Mouse (Mus musculus) ES-E14 (cell line): Measurements from ENCODE around the gene Cmtm5. TPM values are rescaled to one million over a fixed set of nuclear protein-coding genes. Genes with fewer than 3 reads are reported as not detected.

Source experiments
- DNase-seq: peaks from one replicate; pipeline ENCODE4 v3.0.0-alpha.2; 2013; ENCODE audit warnings: low read depth, low spot score
- H3K27ac ChIP-seq: 2 replicates; pipeline ENCODE4 v1.5.1; 2012; ENCODE audit warnings: low read depth, mild to moderate bottlenecking, low read length, moderate library complexity, mixed read lengths; ENCODE audit not compliant: poor library complexity, insufficient read depth, severe bottlenecking
- H3K36me3 ChIP-seq: 2 replicates; pipeline ENCODE4 v1.6.1; 2012; ENCODE audit warnings: mild to moderate bottlenecking, low read length, moderate library complexity, mixed read lengths; ENCODE audit not compliant: control insufficient read depth, poor library complexity, insufficient read depth, severe bottlenecking
- H3K4me1 ChIP-seq, 2 experiments: fragments of 150-350 bp in 1 of 2; sonication (generic) in 1 of 2; 2 replicates each; pipeline ENCODE4 v1.6.1; 2012; ENCODE audit warnings: low read length in 2 of 2, mild to moderate bottlenecking in 1 of 2, mixed read lengths in 1 of 2; ENCODE audit not compliant: control insufficient read depth in 2 of 2, insufficient read depth in 2 of 2, poor library complexity in 1 of 2
- H3K4me3 ChIP-seq, 2 experiments: fragments of 150-350 bp in 1 of 2; sonication (generic) in 1 of 2; 2 replicates each; pipeline ENCODE4 v1.5.1; 2012; ENCODE audit warnings: low read length in 2 of 2, low read depth in 1 of 2, mild to moderate bottlenecking in 1 of 2, mixed read lengths in 1 of 2; ENCODE audit not compliant: insufficient read depth in 1 of 2, poor library complexity in 1 of 2, severe bottlenecking in 1 of 2
- H3K9ac ChIP-seq: 2 replicates; pipeline ENCODE4 v1.6.1; 2012; ENCODE audit warnings: low read depth, mild to moderate bottlenecking, low read length, mixed read lengths; ENCODE audit not compliant: poor library complexity, insufficient read depth, severe bottlenecking
- H3K9me3 ChIP-seq: fragments of 150-350 bp; sonication (generic); 2 replicates; pipeline ENCODE4 v1.6.1; 2012; ENCODE audit warnings: low read depth, mild to moderate bottlenecking, low read length; ENCODE audit not compliant: control insufficient read depth, insufficient read depth
- CHD2 ChIP-seq: IDR thresholded peaks from 2 replicates; pipeline ENCODE4 v1.6.1; 2014; ENCODE audit warnings: mild to moderate bottlenecking, low read depth, low read length, inconsistent platforms
- HCFC1 ChIP-seq: IDR thresholded peaks from 2 replicates; pipeline ENCODE4 v1.6.1; 2012; ENCODE audit warnings: low read length, inconsistent platforms, borderline replicate concordance; ENCODE audit not compliant: insufficient read depth
- MAFK ChIP-seq: IDR thresholded peaks from 2 replicates; pipeline ENCODE4 v1.6.1; 2014; ENCODE audit warnings: mild to moderate bottlenecking, low read depth, low read length, inconsistent platforms; ENCODE audit not compliant: insufficient read depth
- ZC3H11A ChIP-seq: IDR thresholded peaks from 2 replicates; pipeline ENCODE4 v1.6.1; 2012; ENCODE audit warnings: low read depth, mild to moderate bottlenecking, inconsistent platforms, low read length, borderline replicate concordance
- ZNF384 ChIP-seq: IDR thresholded peaks from 2 replicates; pipeline ENCODE4 v1.6.1; 2012; ENCODE audit warnings: low read depth, low read length, inconsistent platforms
- in situ Hi-C, 2 experiments: fragments of 600-800 bp; cut with MboI; formaldehyde crosslinking; loops; one replicate each; pipeline ENCODE4 v1.15.1; 2025; ENCODE audit warnings: low sequenced_read_pairs in 2 of 2, inconsistent platforms in 1 of 2; ENCODE audit not compliant: unreplicated experiment in 2 of 2
- total RNA-seq: library from RNA; depleted of rRNA; stranded (reverse); fragments of 300-350 nt; gene quantifications from 2 replicates; pipeline ENCODE4 v1.2.3, GENCODE M21; 2012

Gene Cmtm5
- total RNA-seq, 1 experiment: not detected

GRCm38 (mm10) chr14:54924641-54925348, 11.3 kb upstream of the Cmtm5 start:
- DNase-seq: peak; percentile 37
- Histone ChIP-seq H3K4me3 (peak overlapping the region; percentile 81 to 83), H3K36me3 (peaks cover 14% of the 10 kb centered on the region; the same call in 1 of the 2 replicates), H3K27ac (peak overlapping the region; percentile 70), H3K9ac (peak overlapping the region; percentile 90), H3K4me1 (peaks cover 10 to 11% of the 10 kb centered on the region in 2 experiments; a peak in 3 of 4 replicates), H3K9me3 (no peaks in the 10 kb centered on the region)
- in situ Hi-C loops: no loop called here
- no peak for TF ChIP-seq HCFC1

GRCm38 (mm10) chr14:54925349-54926342, 10.4 kb upstream of the Cmtm5 start, which contains the start of gene Efs:
Gene Efs, minus strand, starts transcription at chr14:54926126.
- Histone ChIP-seq H3K9me3 (no peaks in the 10 kb centered on the region), H3K4me3 (peak within 1 kb of the TSS; percentile 81 to 83), H3K27ac (peak within 1 kb of the TSS; percentile 70), H3K9ac (peak within 1 kb of the TSS; percentile 90), H3K4me1 (peaks cover 13 to 18% of the 10 kb centered on the region in 2 experiments; a peak in 3 of 4 replicates), H3K36me3 (peaks cover 6% of the 10 kb centered on the region; the same call in 1 of the 2 replicates)
- peak; percentile 28 for DNase-seq
- TF ChIP-seq CHD2: no peak
- TF ChIP-seq MAFK: no peak
- no peak for TF ChIP-seq ZC3H11A
- TF ChIP-seq HCFC1: no peak
- no peak for TF ChIP-seq ZNF384
- in situ Hi-C loops: no loop called here

- Histone ChIP-seq H3K4me1 (peaks cover 13 to 19% of the 10 kb centered on the region in 2 experiments; a peak in 3 of 4 replicates), H3K27ac (peak overlapping the region; percentile 70), H3K36me3 (peaks cover 6% of the 10 kb centered on the region; the same call in 1 of the 2 replicates), H3K9me3 (no peaks in the 10 kb centered on the region), H3K4me3 (peak overlapping the region; percentile 81 to 83), H3K9ac (peak overlapping the region; percentile 90)
- in situ Hi-C loops: no loop called here
- TF ChIP-seq ZC3H11A (no peak), ZNF384 (no peak), MAFK (no peak), HCFC1 (no peak), CHD2 (peak; percentile 87)
- DNase-seq: peak; percentile 70
Measured at GRCm38 (mm10) chr14:54926401-54927158, 9.5 kb upstream of the Cmtm5 start.

GRCm38 (mm10) chr14:54927296-54927695, 8.8 kb upstream of the Cmtm5 start:
- Histone ChIP-seq H3K9ac (peak overlapping the region; percentile 90; the same call in 1 of the 2 replicates), H3K27ac (peak overlapping the region; percentile 70; the same call in 1 of the 2 replicates), H3K4me3 (peak overlapping the region; percentile 81 to 83), H3K4me1 (peaks cover 13 to 19% of the 10 kb centered on the region in 2 experiments; a peak in 3 of 4 replicates), H3K36me3 (peaks cover 3% of the 10 kb centered on the region; the same call in 1 of the 2 replicates), H3K9me3 (no peaks in the 10 kb centered on the region)
- TF ChIP-seq ZNF384: no peak
- TF ChIP-seq HCFC1: no peak
- no peak for TF ChIP-seq CHD2
- TF ChIP-seq ZC3H11A: no peak
- no peak for TF ChIP-seq MAFK
- in situ Hi-C loops: no loop called here
- no peak for DNase-seq
